Mouse (Mus musculus): ENCODE measurements around the gene Fam129c. TPM values are rescaled to one million over a fixed set of nuclear protein-coding genes. Genes with fewer than 3 reads are reported as not detected.

Fam129c gene
- polyA plus RNA-seq, 1 experiment from 2014 or later, result 1.5 TPM

DNA sequence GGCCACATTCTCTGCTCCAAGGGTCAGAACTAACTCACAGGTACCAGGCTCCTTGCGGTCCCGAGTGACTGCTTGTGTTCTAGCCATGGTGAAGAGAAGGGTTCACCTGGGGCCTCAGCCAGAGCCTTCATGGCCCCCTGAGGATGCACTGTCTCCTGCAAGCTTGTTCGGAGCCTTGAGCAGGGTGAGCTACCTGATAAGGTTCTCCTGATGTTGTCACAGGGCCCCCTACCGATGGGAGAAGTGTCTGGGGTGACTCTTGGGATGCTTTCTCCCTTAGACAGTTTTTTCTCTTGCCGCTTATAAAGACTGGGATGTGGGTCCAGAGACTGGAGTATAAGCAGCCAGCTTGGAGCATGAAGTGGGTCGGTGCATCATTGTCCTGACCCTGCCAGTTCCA, 1.1 kb upstream of the Fam129c start:
- Histone ChIP-seq H3K36me3 (ENCODE audit: control insufficient read depth, insufficient read depth, low read length) (peaks cover 11% of the 10 kb centered on the region; the same call in 1 of the 2 replicates), H3K27ac (replicated peaks in 1 of 2; ENCODE audit: control insufficient read depth in 1 of 2, insufficient read depth in 1 of 2, low read depth in 2 of 2, low read length in 2 of 2) (no peak overlapping the region), H3K9me3 (ENCODE audit: control insufficient read depth, low read length) (no peaks in the 10 kb centered on the region), H3K9ac (ENCODE audit: low read length) (no peak overlapping the region), H3K27me3 (ENCODE audit: control insufficient read depth, insufficient read depth, low read length) (peaks cover 10% of the 10 kb centered on the region), H3K4me2 (ENCODE audit: low read length) (no peak overlapping the region), H3K4me3 (ENCODE audit: control insufficient read depth in 1 of 2, insufficient read depth in 1 of 2, low read depth in 1 of 2, low read length in 2 of 2) (no peak overlapping the region), H3K4me1 (ENCODE audit: control insufficient read depth in 2 of 2, insufficient read depth in 2 of 2, low read length in 2 of 2) (peaks cover 4 to 11% of the 10 kb centered on the region in 2 experiments; a peak in 3 of 4 replicates)
- no peak for ATAC-seq (ENCODE audit: insufficient number of reproducible peaks, insufficient read depth, low FRiP score, low read depth)
- WGBS, result 53% methylated on average over 6 of the region's 6 CpGs

DNA sequence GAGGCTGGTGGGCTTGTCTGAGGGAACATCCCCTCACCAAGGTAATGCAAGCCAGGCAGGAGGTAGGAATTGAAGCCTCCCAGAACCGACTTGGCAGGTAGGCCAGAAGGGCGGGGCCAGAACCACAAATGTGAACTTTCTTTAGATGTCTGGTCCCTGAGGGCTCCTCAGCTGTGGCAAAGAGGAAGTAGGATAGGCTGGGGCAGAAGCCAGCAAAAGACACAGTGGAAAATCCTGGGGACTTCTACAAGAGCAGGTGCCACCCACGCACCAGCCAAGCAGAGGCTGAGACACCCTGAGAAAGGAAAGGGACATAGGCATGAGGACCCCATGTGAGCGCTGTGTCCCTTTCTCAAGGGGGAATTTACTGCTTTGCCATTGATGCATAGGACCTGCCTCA, 650 bp upstream of the Fam129c start:
- H3K4me1 ChIP-seq (ENCODE audit: control insufficient read depth in 2 of 2, insufficient read depth in 2 of 2, low read length in 2 of 2), result peaks cover 4 to 11% of the 10 kb centered on the region in 2 experiments; a peak in 3 of 4 replicates
- no peak for ATAC-seq (ENCODE audit: insufficient number of reproducible peaks, insufficient read depth, low FRiP score, low read depth)
- peaks cover 14% of the 10 kb centered on the region for H3K27me3 ChIP-seq (ENCODE audit: control insufficient read depth, insufficient read depth, low read length)
- H3K9me3 ChIP-seq (ENCODE audit: control insufficient read depth, low read length), result no peaks in the 10 kb centered on the region
- H3K27ac ChIP-seq (replicated peaks in 1 of 2; ENCODE audit: control insufficient read depth in 1 of 2, insufficient read depth in 1 of 2, low read depth in 2 of 2, low read length in 2 of 2), result no peak overlapping the region
- H3K36me3 ChIP-seq (ENCODE audit: control insufficient read depth, insufficient read depth, low read length), result peaks cover 11% of the 10 kb centered on the region; the same call in 1 of the 2 replicates
- no peak overlapping the region for H3K4me3 ChIP-seq (ENCODE audit: control insufficient read depth in 1 of 2, insufficient read depth in 1 of 2, low read depth in 1 of 2, low read length in 2 of 2)
- no peak overlapping the region for H3K4me2 ChIP-seq (ENCODE audit: low read length)
- H3K9ac ChIP-seq (ENCODE audit: low read length), result no peak overlapping the region
- 75% methylated on average over 4 of the region's 4 CpGs for whole genome bisulfite sequencing

DNA sequence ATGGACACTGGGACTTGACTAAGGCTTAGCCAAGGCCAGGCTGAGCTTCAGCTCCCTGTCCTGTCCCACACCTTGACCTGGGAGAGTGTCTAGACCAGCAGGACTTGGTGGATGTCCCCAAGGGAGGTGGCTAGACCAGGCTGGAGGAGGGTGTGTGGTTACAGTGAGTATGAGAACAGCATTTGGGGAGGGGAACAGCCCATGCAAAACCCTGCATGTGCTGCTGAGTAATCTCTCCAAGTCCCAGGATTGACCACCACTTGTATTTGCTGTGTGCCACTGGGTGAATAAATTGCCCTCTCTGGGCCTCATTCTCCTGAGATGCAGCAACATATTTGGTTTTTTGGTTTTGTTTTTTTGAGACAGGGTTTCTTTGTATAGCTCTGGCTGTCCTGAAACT, 927 bp downstream of the Fam129c start:
- Histone ChIP-seq H3K27ac (replicated peaks in 1 of 2; ENCODE audit: control insufficient read depth in 1 of 2, insufficient read depth in 1 of 2, low read depth in 2 of 2, low read length in 2 of 2) (no peak overlapping the region), H3K36me3 (ENCODE audit: control insufficient read depth, insufficient read depth, low read length) (peaks cover 11% of the 10 kb centered on the region; the same call in 1 of the 2 replicates), H3K27me3 (ENCODE audit: control insufficient read depth, insufficient read depth, low read length) (peaks cover 27% of the 10 kb centered on the region), H3K4me3 (ENCODE audit: control insufficient read depth in 1 of 2, insufficient read depth in 1 of 2, low read depth in 1 of 2, low read length in 2 of 2) (no peak overlapping the region), H3K4me2 (ENCODE audit: low read length) (no peak overlapping the region), H3K4me1 (ENCODE audit: control insufficient read depth in 2 of 2, insufficient read depth in 2 of 2, low read length in 2 of 2) (peaks cover 9 to 13% of the 10 kb centered on the region in 2 experiments; a peak in 3 of 4 replicates), H3K9ac (ENCODE audit: low read length) (no peak overlapping the region), H3K9me3 (ENCODE audit: control insufficient read depth, low read length) (no peaks in the 10 kb centered on the region)
- no peak for ATAC-seq (ENCODE audit: insufficient number of reproducible peaks, insufficient read depth, low FRiP score, low read depth)

DNA sequence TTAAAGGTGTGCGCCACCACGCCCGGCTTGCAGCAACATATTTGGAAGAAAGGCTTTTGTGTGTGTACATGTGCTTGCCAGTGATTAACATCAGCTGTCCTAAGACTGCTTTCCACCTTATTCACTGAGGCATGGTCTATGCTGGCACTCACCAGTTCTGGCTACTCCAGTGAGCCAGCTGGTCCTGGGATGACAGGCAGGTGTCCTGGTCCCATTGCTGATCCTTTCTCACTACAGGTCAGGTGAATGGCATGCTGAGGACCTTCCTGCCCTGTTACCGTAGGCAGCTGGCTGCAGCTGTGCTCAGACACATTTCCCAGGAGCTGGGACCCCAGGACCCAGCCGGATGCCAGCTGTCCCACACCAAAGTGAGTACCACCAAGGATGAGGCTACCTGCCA, 1.4 kb downstream of the Fam129c start:
- WGBS, result 89% methylated on average over 5 of the region's 5 CpGs
- ATAC-seq (ENCODE audit: insufficient number of reproducible peaks, insufficient read depth, low FRiP score, low read depth), result no peak
- peaks cover 9 to 12% of the 10 kb centered on the region in 2 experiments; a peak in 3 of 4 replicates for H3K4me1 ChIP-seq (ENCODE audit: control insufficient read depth in 2 of 2, insufficient read depth in 2 of 2, low read length in 2 of 2)
- peaks cover 32% of the 10 kb centered on the region for H3K27me3 ChIP-seq (ENCODE audit: control insufficient read depth, insufficient read depth, low read length)
- H3K9ac ChIP-seq (ENCODE audit: low read length), result no peak overlapping the region
- peaks cover 11% of the 10 kb centered on the region; the same call in 1 of the 2 replicates for H3K36me3 ChIP-seq (ENCODE audit: control insufficient read depth, insufficient read depth, low read length)
- H3K4me3 ChIP-seq (ENCODE audit: control insufficient read depth in 1 of 2, insufficient read depth in 1 of 2, low read depth in 1 of 2, low read length in 2 of 2), result no peak overlapping the region
- no peaks in the 10 kb centered on the region for H3K9me3 ChIP-seq (ENCODE audit: control insufficient read depth, low read length)
- H3K4me2 ChIP-seq (ENCODE audit: low read length), result no peak overlapping the region
- H3K27ac ChIP-seq (replicated peaks in 1 of 2; ENCODE audit: control insufficient read depth in 1 of 2, insufficient read depth in 1 of 2, low read depth in 2 of 2, low read length in 2 of 2), result no peak overlapping the region

DNA sequence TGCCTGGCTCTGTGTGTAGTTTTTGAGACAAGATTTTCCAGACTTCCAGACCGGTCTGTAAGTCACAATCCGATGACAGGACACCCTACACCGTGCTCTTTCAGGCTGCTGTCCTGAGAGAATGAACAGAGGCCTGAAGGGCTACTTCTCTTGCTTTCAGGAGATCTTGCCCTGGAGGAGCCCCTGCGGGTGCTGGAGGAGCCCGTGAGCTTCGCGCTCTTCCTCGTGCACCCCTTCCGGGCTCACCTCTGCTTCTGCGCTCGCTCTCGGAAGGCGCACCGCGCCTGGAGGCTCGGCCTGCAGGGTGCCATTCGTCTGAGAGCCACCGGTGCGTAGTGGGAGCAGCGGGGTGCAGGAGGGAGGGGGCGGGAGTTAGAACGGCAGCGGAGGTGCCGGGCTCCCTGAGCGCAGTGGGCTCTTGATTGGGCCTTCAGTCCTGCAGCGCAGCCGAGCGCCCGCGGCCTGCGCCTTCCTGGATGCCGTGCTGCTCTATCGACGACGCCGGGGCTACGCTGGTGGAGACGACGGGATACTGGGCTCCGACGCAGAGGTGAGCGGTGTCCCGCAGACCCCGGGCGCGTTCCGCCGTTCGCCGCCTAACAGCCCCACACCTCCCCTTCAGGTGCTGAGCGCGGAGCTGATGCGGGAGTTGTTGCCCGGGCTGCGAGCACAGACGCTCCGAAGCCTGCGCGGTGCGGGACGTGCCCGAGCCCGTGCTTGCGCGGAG, 4.7 kb downstream of the Fam129c start:
- peaks cover 9 to 12% of the 10 kb centered on the region in 2 experiments; a peak in 3 of 4 replicates for H3K4me1 ChIP-seq (ENCODE audit: control insufficient read depth in 2 of 2, insufficient read depth in 2 of 2, low read length in 2 of 2)
- ATAC-seq (ENCODE audit: insufficient number of reproducible peaks, insufficient read depth, low FRiP score, low read depth), result peak; percentile 8; the same call in 1 of the 2 replicates
- peak overlapping the region; percentile 65 for H3K4me2 ChIP-seq (ENCODE audit: low read length)
- H3K9me3 ChIP-seq (ENCODE audit: control insufficient read depth, low read length), result no peaks in the 10 kb centered on the region
- peak overlapping the region; percentile 16 to 33 for H3K4me3 ChIP-seq (ENCODE audit: control insufficient read depth in 1 of 2, insufficient read depth in 1 of 2, low read depth in 1 of 2, low read length in 2 of 2)
- H3K27ac ChIP-seq (replicated peaks in 1 of 2; ENCODE audit: control insufficient read depth in 1 of 2, insufficient read depth in 1 of 2, low read depth in 2 of 2, low read length in 2 of 2), result no peak overlapping the region
- H3K9ac ChIP-seq (ENCODE audit: low read length), result 0 out of 2 replicates have a peak overlapping the region, but pooled peaks have one; percentile 1
- WGBS, result 3% methylated on average over 64 of the region's 65 CpGs
- H3K36me3 ChIP-seq (ENCODE audit: control insufficient read depth, insufficient read depth, low read length), result no peaks in the 10 kb centered on the region
- H3K27me3 ChIP-seq (ENCODE audit: control insufficient read depth, insufficient read depth, low read length), result peaks cover 35% of the 10 kb centered on the region

DNA sequence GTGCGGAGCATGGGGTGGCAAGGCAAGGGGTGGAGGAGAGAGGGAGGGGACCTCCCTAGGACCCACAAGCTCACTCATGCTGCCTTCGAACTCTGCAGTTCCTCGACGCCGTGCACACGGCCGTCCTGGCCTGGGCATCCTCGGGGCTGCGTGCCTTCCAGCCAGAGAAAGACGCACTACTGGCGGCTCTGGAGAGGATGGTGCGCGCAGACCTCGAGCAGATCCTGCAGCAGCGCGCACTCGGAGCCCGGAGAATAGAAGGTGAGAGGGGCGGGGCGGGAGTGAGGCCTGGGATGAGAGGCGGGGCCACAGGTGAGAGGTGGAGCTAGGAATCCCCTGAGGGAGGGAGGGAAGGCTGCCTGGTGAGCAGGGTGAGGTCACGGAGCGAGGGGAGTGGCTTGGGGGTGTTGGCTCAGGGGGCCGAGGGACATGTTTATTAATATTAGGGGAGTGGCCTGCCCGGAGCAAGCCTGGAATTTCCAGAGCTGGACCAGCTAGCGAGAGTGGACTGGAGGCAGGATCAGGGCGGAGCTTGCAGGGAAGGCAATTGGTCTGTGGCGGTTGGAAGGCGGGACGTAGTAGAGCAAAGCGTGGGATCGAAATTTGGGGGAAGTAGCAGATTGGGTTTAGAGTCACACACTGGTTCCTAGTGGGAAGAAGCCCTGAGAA, 5.4 kb downstream of the Fam129c start:
- Histone ChIP-seq H3K9ac (ENCODE audit: low read length) (0 out of 2 replicates have a peak overlapping the region, but pooled peaks have one; percentile 1), H3K9me3 (ENCODE audit: control insufficient read depth, low read length) (no peaks in the 10 kb centered on the region), H3K4me2 (ENCODE audit: low read length) (peak overlapping the region; percentile 65), H3K4me1 (ENCODE audit: control insufficient read depth in 2 of 2, insufficient read depth in 2 of 2, low read length in 2 of 2) (peaks cover 9 to 12% of the 10 kb centered on the region in 2 experiments; a peak in 3 of 4 replicates), H3K27me3 (ENCODE audit: control insufficient read depth, insufficient read depth, low read length) (peaks cover 35% of the 10 kb centered on the region), H3K36me3 (ENCODE audit: control insufficient read depth, insufficient read depth, low read length) (no peaks in the 10 kb centered on the region), H3K27ac (replicated peaks in 1 of 2; ENCODE audit: control insufficient read depth in 1 of 2, insufficient read depth in 1 of 2, low read depth in 2 of 2, low read length in 2 of 2) (no peak overlapping the region), H3K4me3 (ENCODE audit: control insufficient read depth in 1 of 2, insufficient read depth in 1 of 2, low read depth in 1 of 2, low read length in 2 of 2) (peak overlapping the region; percentile 16 to 33)
- under 1% methylated on average over 32 of the region's 32 CpGs for WGBS
- ATAC-seq (ENCODE audit: insufficient number of reproducible peaks, insufficient read depth, low FRiP score, low read depth), result peak; percentile 66

DNA sequence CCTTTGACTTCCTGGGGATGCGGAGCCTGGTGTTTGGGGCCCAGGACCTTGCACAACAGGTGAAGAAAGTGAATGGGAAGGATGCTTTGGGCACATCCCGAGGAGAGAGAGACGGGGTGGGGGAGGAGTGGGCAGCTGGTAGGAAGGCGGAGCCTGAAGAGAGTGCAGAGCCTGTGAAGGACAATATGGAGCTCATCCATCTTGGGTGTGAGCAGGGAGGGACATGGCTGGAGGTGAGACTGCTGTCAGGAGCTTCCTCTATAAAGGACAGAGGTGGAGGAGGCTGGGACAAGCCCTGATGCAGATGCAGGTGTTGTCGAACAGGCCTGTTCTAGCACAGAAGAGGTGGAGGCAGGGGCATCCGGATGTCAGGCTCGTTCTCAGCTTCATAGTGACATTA, 6.6 kb downstream of the Fam129c start:
- peaks cover 35% of the 10 kb centered on the region for H3K27me3 ChIP-seq (ENCODE audit: control insufficient read depth, insufficient read depth, low read length)

More for the DNA sequence above, 6.6 kb downstream of the Fam129c start:
- Histone ChIP-seq H3K4me1 (ENCODE audit: control insufficient read depth in 2 of 2, insufficient read depth in 2 of 2, low read length in 2 of 2) (peaks cover 9 to 12% of the 10 kb centered on the region in 2 experiments; a peak in 3 of 4 replicates), H3K4me3 (ENCODE audit: control insufficient read depth in 1 of 2, insufficient read depth in 1 of 2, low read depth in 1 of 2, low read length in 2 of 2) (no peak overlapping the region), H3K27ac (replicated peaks in 1 of 2; ENCODE audit: control insufficient read depth in 1 of 2, insufficient read depth in 1 of 2, low read depth in 2 of 2, low read length in 2 of 2) (no peak overlapping the region), H3K4me2 (ENCODE audit: low read length) (no peak overlapping the region), H3K36me3 (ENCODE audit: control insufficient read depth, insufficient read depth, low read length) (no peaks in the 10 kb centered on the region), H3K9ac (ENCODE audit: low read length) (no peak overlapping the region), H3K9me3 (ENCODE audit: control insufficient read depth, low read length) (no peaks in the 10 kb centered on the region)
- 67% methylated on average over 7 of the region's 7 CpGs for WGBS
- ATAC-seq (ENCODE audit: insufficient number of reproducible peaks, insufficient read depth, low FRiP score, low read depth), result no peak
